Mouse (Mus musculus) lung, postnatal 10 days (tissue): ENCODE measurements at regions not wholly inside any gene's neighbourhood (a gene's known extent, or its start where the extent isn't known, plus 50 kb on each side); places are given as distances from the start of the nearest gene placed in this dataset.
"Not testable (repeated sequence)": the region's sequence is repeated elsewhere in the genome, so short reads cannot be mapped to it uniquely, and the experiment has no call there.

Source experiments
- DNase-seq: peaks from one replicate; pipeline ENCODE4 v3.0.0; 2021

- no peak for DNase-seq
These were observed 111.9 kb downstream of the Ibtk start for GRCm38 (mm10) chr9:85637274-85637673.

DNA sequence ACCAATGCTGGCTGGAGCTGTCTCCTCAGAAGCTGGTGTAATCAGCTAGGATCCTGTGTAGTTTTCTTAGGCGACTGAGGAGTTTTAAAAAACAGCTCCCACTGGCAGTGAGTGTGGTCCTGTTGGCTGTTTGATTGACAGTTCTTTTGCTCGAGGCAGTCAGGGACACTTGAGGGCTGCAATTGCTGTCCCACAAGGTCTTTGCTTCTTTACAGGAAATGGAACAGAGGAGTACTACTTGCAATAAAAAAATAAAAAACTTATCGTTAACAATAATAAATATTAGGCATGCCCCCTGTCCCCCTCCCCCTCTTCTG lies 113.0 kb downstream of the Ibtk start:
- no peak for DNase-seq

GRCm38 (mm10) chr9:85635438-85636130 lies 113.5 kb downstream of the Ibtk start:
- DNase-seq, result no peak

GRCm38 (mm10) chr9:85634786-85635185 lies 114.3 kb downstream of the Ibtk start:
- not testable (repeated sequence) for DNase-seq

DNA sequence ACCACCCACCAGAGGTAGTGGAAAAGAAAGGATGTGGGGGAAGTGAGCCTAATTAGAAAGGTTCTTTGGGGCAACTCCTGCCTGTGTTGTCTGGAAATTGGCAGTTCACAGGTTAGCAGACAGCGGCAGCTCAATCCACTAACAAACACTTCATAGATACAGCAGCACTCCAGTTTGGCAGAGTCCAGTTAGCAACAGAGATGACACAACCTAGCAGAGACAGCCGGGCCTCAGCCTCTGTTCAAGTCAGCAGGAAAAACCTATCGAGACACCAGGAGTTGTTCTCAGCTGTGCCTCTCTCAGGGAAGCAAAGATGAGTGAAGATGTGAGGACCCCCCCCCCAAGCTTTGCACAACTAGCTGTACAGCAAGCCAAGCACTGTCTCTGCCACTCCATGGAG lies 131.2 kb downstream of the Ibtk start:
- peak; percentile 29 for DNase-seq

DNA sequence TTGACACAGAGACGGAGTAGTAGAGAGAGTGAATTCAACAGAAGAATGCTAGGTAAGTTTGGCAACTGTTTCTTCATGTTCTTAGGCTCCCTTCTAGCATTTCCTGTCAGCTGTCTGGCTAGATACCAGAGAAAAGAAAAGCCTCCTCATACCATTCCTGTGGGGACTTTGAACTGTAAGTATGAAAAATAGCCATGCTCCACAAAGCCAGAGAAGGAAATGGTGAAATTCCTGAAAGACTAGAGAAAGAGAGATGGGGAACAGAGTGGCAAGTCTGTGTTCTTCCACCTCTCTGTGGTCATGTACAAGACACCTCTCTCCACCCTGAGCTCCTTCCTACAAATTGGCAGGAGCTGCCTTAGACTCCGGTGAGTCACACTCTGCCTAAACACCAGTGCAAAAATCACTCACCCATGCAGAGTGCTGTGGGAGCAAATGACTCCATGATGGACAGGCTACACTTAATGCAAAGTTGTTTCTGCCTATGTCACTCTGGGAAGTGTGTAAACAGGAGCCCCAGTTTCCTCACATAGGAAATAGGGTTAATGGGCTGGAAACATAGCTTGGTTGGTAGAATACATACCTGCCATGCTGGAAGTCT lies 131.9 kb downstream of the Ibtk start:
- DNase-seq, result no peak

DNA sequence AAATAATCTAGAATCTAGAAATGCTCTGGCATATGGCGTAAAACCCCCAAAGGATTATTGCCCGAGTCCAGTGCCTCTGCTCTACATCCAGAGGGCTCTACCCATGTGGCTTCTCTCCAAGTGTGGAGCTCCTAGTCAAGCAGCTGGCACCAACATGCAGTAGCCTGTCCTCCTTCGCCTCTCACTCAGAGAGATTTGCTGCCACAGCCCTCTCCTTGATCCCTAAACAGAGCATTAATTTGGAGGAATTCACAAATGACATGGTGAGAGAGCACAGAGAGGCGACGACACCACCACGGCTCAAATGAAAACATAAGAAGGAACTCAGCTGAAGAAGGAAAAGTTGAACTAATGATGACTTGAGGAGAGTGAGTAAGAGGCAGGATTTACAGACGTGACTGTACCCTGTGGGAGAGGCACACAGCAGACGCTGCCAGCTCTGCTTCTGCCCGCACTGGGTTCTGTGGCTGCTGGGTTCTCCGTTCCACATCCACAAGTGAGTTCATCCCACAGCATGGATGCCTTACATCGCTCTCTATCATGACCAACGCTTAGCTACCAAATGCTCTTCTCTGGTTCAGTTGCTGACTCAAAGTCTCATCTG lies 132.8 kb downstream of the Ibtk start:
- peak; percentile 29 for DNase-seq

- no peak for DNase-seq
These were observed 140.0 kb downstream of the Ibtk start for GRCm38 (mm10) chr9:85609152-85609551.

- peak; percentile 33 for DNase-seq
These were observed 152.2 kb downstream of the Ibtk start for GRCm38 (mm10) chr9:85596959-85597358.

DNA sequence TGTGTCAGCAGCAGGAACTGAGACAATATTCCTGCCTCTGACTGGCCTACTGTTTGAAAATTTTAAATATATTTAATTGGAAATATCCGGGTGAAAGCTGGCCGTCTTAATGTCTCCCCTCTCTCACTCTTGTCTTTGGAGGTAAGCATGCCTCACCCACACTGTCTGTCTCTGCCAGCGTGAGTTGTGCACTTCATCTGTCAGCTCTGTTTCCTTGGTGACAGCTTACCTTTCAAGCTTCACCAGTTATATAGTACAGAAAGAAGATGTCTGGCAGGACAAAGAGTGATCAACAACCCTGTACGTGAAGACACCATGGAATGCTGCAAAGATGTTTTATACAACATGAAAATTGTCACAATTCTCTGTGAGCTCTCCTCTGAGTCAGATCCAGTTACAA lies 155.3 kb downstream of the Ibtk start:
- no peak for DNase-seq

DNA sequence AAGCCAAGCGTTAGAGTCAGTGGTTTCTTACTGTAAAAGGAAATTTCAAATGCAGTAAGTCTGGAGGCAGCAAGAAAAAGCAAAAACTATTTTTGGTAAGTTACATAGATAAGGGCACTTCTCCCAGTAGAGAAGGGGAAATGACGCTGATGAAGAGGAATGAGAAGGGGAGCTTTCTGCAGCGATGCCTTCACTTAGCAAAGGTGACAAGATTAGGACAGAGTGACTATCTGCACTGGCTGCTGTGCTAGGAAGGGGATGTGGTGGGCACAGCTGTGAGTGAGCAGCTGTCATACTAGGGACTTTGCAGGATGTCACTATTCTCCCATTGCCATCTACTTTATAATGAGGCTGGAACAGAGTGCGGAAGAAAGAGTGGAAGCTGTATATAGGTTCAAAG lies 156.5 kb downstream of the Ibtk start:
- no peak for DNase-seq

DNA sequence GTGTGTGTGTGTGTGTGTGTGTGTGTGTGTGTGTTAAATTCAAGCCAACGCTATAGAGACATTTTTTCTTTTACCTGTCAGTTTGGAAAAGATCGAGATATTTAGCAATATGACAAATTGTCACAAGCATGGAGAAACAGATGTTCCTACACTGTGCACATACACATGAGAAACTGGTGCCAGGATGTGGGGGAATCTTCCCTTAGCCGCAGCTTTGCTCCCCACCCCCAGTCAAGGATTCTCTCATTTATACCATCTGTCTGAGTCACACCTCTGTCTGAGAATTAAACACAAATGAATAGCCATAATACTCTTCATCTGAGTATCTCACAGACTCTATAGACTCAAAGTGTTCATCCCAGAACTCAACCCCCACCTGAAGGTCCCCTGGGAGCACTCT lies 159.9 kb downstream of the Ibtk start:
- DNase-seq, result no peak

DNA sequence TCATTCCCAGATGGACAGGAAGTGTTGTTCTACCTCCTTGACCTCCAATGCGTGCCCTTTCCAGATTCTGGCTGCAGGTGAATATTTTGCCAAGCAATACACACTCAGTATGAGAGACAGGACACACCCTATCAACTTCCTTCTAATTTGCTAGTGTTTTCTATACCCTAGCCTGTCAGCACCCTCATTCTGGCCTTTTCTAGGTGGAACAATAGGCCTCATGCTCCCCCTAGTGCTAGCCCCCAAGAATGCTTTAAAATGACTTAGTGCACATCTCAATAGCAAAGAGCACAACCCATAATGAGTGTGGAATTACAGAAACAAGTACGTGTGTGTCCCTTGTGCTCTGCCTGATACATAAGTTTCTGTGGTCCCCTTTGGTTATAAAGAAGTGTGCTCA lies 161.1 kb downstream of the Ibtk start:
- DNase-seq, result peak; percentile 38

DNA sequence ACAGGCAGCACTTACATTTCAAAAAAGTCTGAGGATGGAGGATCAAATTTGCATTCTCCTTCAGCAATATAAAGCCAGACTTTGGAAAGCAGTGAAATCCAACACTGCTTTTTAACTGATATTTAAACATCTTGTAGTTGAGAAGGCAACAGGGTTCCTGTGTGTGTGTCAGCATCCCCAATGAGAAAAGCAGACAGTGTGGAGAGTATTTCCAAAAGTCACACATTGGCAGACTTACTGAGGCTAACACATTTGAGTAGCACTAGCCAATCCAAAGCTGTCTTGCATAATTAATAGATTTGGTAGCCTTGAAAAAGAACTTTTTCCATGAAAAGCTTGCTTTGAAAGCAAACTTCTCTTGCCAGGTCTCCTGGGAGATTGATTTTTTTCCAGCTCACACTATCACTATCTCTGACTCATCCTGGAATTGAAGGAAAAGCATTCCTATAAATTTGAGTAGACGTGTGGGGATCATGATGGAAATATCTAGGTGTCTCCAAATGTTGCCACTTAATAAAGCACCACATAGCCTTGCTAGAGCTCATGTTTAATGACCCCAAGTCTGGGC lies 168.0 kb downstream of the Ibtk start:
- peak; percentile 15 for DNase-seq

GRCm38 (mm10) chr9:85577812-85578211 lies 171.3 kb downstream of the Ibtk start:
- DNase-seq, result no peak

DNA sequence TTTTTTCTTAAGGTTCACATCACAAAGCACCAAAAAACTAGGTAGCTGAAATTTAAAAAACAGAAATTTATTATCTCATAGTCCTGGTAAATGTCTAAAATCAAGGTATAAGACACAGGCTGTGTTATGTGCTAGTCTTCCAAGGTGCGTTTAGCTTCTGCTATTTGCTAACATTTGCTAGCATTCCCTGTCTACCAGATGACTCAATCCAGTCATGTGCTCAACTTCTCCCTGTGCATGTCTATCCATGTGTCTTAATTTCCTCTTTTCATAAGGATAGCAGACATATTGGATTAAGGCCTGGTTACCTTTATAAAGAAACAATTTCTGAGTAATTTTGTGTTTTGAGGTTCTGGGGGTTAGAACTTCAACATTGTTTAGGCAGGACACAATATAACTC lies 171.8 kb downstream of the Ibtk start:
- no peak for DNase-seq

GRCm38 (mm10) chr9:85568877-85569276 lies 180.3 kb downstream of the Ibtk start:
- no peak for DNase-seq

- DNase-seq, result no peak
These were observed 197.3 kb downstream of the Ibtk start for GRCm38 (mm10) chr9:85551871-85552270.

DNA sequence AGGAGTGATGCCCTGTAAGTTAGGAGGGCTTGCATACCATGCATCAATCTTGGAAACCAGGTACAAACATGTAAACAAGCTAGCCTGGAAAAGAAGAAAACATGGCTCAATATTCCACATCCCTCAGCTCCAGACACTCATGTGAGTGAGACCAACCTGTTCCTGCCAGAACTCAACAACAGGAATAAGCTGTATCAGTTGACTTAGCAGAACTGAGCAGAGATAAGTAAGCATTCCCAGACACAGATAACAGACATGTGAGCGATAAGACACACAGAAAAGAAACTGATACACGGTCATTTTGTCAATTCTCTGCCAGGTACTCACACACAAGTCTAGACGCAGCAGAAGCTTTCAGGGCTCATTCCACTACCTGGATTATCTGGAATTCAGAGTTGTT lies 198.7 kb downstream of the Ibtk start:
- DNase-seq, result no peak

DNA sequence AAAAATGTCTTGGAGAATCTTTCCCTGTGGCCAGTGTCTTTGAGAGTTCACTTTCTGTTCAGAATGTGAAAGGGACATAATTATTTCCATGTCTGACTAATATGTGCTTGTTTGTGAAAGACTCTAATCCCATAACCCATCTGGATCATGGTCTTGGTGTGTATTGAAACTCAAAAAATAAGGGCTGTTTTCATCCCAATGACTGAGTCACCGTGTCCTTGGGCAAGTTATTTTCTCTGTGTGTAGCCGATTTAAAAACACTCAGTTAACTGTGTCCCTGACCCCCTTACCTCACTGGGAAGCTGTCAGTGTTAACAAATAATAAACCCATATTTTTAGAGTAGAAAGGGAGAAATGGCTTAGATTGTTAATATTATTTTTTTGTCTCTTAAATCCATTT lies 202.9 kb downstream of the Ibtk start:
- no peak for DNase-seq

DNA sequence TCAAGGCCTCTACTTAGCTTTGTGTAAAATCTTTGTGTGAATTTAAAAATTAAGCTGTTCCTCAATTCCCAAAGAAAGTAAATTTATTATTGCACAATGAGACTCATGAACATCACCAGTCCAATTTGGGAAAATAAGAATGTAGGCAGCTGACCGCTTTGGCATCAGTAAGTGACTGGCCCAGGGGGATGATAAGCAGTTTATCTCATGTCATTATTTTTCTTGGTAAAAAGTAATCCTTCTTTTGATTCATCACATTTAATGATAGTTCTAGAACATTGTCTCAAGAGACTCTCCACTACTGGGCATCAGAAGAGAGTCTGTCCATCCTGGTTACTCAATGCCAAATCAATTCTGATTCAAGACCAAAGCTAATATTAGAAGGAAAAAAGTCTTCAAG lies 203.6 kb downstream of the Ibtk start:
- DNase-seq, result no peak

DNA sequence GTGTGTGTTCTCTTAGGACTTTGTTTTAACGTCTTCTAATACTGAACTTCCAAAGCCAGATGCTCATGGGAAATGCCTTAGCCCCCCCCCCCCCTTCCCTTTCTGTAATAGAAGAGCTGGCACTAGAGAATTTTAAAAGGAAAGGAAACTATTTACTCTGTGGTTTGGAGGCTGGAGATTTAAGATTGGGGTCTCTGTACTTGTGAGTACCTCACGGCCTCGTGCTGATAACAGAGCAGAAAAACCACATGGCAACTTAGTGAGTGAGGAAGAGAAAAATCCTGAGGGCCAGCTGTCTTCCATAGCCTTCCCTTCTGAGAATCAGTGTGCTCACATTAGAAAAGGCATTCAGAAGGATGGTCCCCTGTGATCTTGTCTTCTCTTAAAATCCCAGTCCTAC lies 210.6 kb downstream of the Ibtk start:
- DNase-seq, result no peak

- DNase-seq, result no peak
These were observed 201.3 kb upstream of the Tent5a start for GRCm38 (mm10) chr9:85528421-85528820.

GRCm38 (mm10) chr9:85524733-85525132 lies 197.6 kb upstream of the Tent5a start:
- DNase-seq, result no peak
